Mouse (Mus musculus): Measurements from ENCODE around the gene Cramp1l.
"Not testable (repeated sequence)": the region's sequence is repeated elsewhere in the genome, so short reads cannot be mapped to it uniquely, and the experiment has no call there.

Cramp1l gene

GRCm38 (mm10) chr17:24953291-24953690, 62.3 kb downstream of the Cramp1l start:
- DNase-seq, result no peak

GRCm38 (mm10) chr17:24950671-24951070, 64.9 kb downstream of the Cramp1l start:
- DNase-seq, result no peak

GRCm38 (mm10) chr17:24948204-24948603, 67.4 kb downstream of the Cramp1l start:
- no peak for DNase-seq

GRCm38 (mm10) chr17:24943589-24943988, 72.0 kb downstream of the Cramp1l start:
- DNase-seq, result not testable (repeated sequence)

- no peak for DNase-seq
These were observed 72.6 kb downstream of the Cramp1l start for GRCm38 (mm10) chr17:24943036-24943435.

GRCm38 (mm10) chr17:24942453-24942852, 73.1 kb downstream of the Cramp1l start:
- peak; percentile 50 for DNase-seq

- DNase-seq, result no peak
These were observed 78.3 kb downstream of the Cramp1l start for GRCm38 (mm10) chr17:24937266-24937665.

- peak; percentile 96 for DNase-seq
These were observed 79.0 kb downstream of the Cramp1l start, which contains the start of gene Mapk8ip3 for GRCm38 (mm10) chr17:24936259-24937237. Mapk8ip3 (minus strand) TSS chr17:24936977.

GRCm38 (mm10) chr17:24935666-24936065, 79.9 kb downstream of the Cramp1l start:
- DNase-seq, result no peak

GRCm38 (mm10) chr17:24934926-24935325, 80.7 kb downstream of the Cramp1l start:
- no peak for DNase-seq

- DNase-seq, result no peak
These were observed 82.4 kb downstream of the Cramp1l start for GRCm38 (mm10) chr17:24933163-24933562.

GRCm38 (mm10) chr17:24932431-24932830, 83.2 kb downstream of the Cramp1l start:
- no peak for DNase-seq

GRCm38 (mm10) chr17:24929506-24929905, 86.1 kb downstream of the Cramp1l start:
- no peak for DNase-seq

- DNase-seq, result no peak
These were observed 92.3 kb downstream of the Cramp1l start for GRCm38 (mm10) chr17:24923246-24923645.

- no peak for DNase-seq
These were observed 101.6 kb downstream of the Cramp1l start for GRCm38 (mm10) chr17:24913984-24914383.
